Mouse (Mus musculus) forebrain, embryonic 10.5 days (tissue): Measurements from ENCODE around the gene Ms4a6c. TPM values are rescaled to one million over a fixed set of nuclear protein-coding genes. Genes with fewer than 3 reads are reported as not detected.
"Not testable (repeated sequence)": the region's sequence is repeated elsewhere in the genome, so short reads cannot be mapped to it uniquely, and the experiment has no call there.

Experiments
- DNase-seq: peaks from one replicate; pipeline ENCODE4 v3.0.0-alpha.2; 2017; ENCODE audit warnings: low spot score; ENCODE audit errors: extremely low spot score
- H3K27ac ChIP-seq: fragments of 300-500 bp; sonication (generic); 2 replicates; pipeline ENCODE4 v1.5.1; 2016; ENCODE audit warnings: mild to moderate bottlenecking
- H3K27me3 ChIP-seq: fragments of 300-500 bp; sonication (generic); 2 replicates; pipeline ENCODE4 v1.6.1; 2016; ENCODE audit warnings: mild to moderate bottlenecking; ENCODE audit not compliant: poor library complexity, severe bottlenecking
- H3K36me3 ChIP-seq: fragments of 300-500 bp; sonication (generic); replicated peaks from 2 replicates; pipeline ENCODE4 v1.6.1; 2016; ENCODE audit warnings: mild to moderate bottlenecking, moderate library complexity
- H3K4me1 ChIP-seq: fragments of 300-500 bp; sonication (generic); 2 replicates; pipeline ENCODE4 v1.6.1; 2016
- H3K4me3 ChIP-seq: fragments of 300-500 bp; sonication (generic); 2 replicates; pipeline ENCODE4 v1.5.1; 2016; ENCODE audit warnings: mild to moderate bottlenecking, moderate library complexity
- H3K9me3 ChIP-seq: fragments of 300-500 bp; sonication (generic); 2 replicates; pipeline ENCODE4 v1.6.1; 2016; ENCODE audit warnings: mild to moderate bottlenecking, moderate library complexity
- WGBS: fragments of 180-500 bp; shearing (Covaris S2); methylation state at CpG from one replicate; pipeline ENCODE4 v1.1.7; 2016; 5-methylcytosine and 5-hydroxymethylcytosine counted together
- polyA plus RNA-seq: library from polyadenylated mRNA; unstranded; fragments of >200 nt; fragmentation: Nextera tagmentation; extraction: Ambion mirVana; gene quantifications from 2 replicates; pipeline ENCODE4 v1.2.1, GENCODE M21; 2016

Gene Ms4a6c
- polyA plus RNA-seq, 1 experiment from 2014 or later: 1.5 TPM

DNA sequence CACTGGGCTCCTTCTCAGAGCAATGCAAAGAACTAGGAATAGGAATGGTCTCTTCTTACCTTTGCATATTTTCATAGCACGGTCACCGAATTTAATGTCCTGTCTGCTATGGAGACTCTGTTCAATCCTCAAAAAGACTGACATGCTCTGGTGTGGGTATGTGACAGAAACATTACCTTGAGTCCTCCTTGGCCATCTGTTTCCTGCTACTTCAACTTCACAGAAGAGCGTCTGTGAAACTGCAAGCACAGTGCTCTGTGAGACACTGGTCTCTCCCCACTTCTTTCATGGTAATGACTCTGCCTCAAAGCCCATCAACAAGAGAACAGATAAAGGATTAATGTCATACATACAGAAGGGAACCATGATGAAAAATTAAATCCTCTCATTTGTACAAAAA lies 15.2 kb downstream of the Ms4a6c start:
- WGBS: 86% methylated on average over 3 of the region's 3 CpGs
- no peak overlapping the region for H3K4me3 ChIP-seq
- DNase-seq: no peak

GRCm38 (mm10) chr19:11485266-11485665 lies 16.1 kb downstream of the Ms4a6c start:
- Histone ChIP-seq H3K27me3 (no peaks in the 10 kb centered on the region), H3K27ac (no peak overlapping the region), H3K36me3 (no peaks in the 10 kb centered on the region), H3K9me3 (no peaks in the 10 kb centered on the region), H3K4me3 (no peak overlapping the region), H3K4me1 (no peaks in the 10 kb centered on the region)
- 96% methylated on average over 3 of the region's 3 CpGs for WGBS
- DNase-seq: no peak

More for the DNA sequence above, 15.2 kb downstream of the Ms4a6c start:
- Histone ChIP-seq H3K36me3 (no peaks in the 10 kb centered on the region), H3K4me1 (no peaks in the 10 kb centered on the region), H3K27ac (no peak overlapping the region), H3K27me3 (no peaks in the 10 kb centered on the region), H3K9me3 (no peaks in the 10 kb centered on the region)

DNA sequence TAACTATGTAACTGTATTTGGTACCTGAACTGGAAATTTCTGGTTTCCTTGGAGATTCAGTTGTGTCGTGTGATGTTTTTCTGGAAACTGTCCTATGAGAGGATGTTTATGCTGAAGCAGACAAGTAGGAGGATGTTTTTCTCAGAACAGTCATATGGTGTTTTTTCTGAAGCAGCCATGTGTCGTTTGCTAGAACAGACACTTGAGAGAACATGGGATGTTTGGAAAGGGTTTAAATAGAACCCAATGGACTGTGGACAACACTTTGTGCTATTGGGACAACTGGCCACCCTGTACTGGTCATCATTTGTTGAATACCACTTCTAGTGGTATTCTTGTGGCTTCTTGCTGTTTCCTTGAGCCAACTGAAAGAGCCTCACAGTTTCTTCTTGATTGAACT lies 16.6 kb downstream of the Ms4a6c start, which contains the start of gene Gm8369:
Gm8369 (plus strand) TSS at position 193 of the 400 bp plus-strand sequence.
- no peaks in the 10 kb centered on the region for H3K4me1 ChIP-seq
- DNase-seq: no peak
- no peaks in the 10 kb centered on the region for H3K27me3 ChIP-seq
- no peaks in the 10 kb centered on the region for H3K36me3 ChIP-seq
- WGBS: 86% methylated on average over 2 of the region's 2 CpGs
- no peak within 1 kb of the TSS for H3K27ac ChIP-seq
- H3K4me3 ChIP-seq: no peak within 1 kb of the TSS
- no peaks in the 10 kb centered on the region for H3K9me3 ChIP-seq

GRCm38 (mm10) chr19:11486599-11486998 lies 17.4 kb downstream of the Ms4a6c start:
- DNase-seq: no peak
- H3K4me3 ChIP-seq: no peak overlapping the region
- 84% methylated on average over 1 of the region's 1 CpGs for WGBS
- no peaks in the 10 kb centered on the region for H3K9me3 ChIP-seq
- no peak overlapping the region for H3K27ac ChIP-seq
- H3K27me3 ChIP-seq: no peaks in the 10 kb centered on the region
- no peaks in the 10 kb centered on the region for H3K36me3 ChIP-seq
- no peaks in the 10 kb centered on the region for H3K4me1 ChIP-seq

DNA sequence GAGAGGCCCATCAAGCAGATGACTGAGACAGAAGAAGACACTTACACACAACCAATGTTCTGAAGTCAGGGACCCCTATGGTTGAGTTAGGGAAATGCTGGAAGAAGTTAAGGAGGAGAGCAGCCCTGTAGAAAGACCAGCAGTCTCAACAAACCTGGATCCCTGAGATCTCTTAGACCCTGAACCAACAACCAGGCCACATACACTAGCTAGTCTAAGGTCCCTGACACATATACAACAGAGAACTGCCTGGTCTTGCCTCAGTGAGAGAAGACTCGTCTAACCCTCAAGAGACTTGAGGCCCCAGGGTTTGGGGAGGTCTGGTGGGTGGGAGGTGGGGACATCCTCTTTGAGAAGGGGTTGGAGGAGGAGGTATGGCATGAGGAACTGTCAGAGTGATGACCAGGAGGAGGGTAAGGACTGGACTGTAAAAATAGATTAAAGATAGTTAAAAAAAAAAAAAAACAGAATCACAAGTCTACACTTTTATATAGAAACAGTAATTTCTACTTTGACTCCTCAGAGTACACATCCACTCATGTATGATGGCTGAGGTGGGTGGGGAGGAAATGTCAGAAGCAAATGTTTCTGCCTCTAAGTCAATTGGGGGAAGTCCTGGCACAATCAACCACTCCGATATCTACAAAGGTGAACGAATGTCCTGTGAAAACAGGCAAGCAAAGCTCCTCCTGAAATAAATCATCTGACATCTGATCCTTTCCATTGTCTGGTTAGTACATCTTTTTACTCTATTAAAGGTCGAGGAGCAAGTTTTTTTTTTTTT lies 22.4 kb downstream of the Ms4a6c start:
- WGBS: 77% methylated on average over 4 of the region's 4 CpGs
- Histone ChIP-seq H3K27me3 (no peaks in the 10 kb centered on the region), H3K36me3 (no peaks in the 10 kb centered on the region), H3K27ac (no peak overlapping the region), H3K4me1 (no peaks in the 10 kb centered on the region), H3K4me3 (no peak overlapping the region), H3K9me3 (no peaks in the 10 kb centered on the region)
- DNase-seq: no peak

DNA sequence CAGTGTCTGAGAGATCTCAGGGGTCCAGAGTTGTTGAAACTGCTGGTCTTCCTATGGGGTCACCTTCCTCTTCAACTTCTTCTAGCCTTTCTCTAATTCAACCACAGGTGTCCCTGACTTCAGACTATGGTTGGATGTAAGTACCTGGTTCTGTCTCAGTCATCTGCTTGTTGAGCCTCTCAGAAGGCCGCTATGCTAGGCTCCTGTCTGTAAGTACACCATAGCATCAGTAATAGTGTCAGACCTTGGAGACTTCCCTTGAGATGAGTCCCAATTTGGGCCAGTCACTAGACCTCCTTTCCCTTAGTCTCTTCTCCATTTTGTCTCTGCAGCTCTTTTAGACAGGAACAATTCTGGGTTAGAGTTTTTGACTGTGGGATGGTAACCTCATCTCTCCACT lies 23.5 kb downstream of the Ms4a6c start:
- Histone ChIP-seq H3K9me3 (no peaks in the 10 kb centered on the region), H3K36me3 (no peaks in the 10 kb centered on the region), H3K27ac (no peak overlapping the region), H3K4me3 (no peak overlapping the region), H3K27me3 (no peaks in the 10 kb centered on the region), H3K4me1 (no peaks in the 10 kb centered on the region)
- DNase-seq: no peak
- 84% methylated on average over 1 of the region's 1 CpGs for WGBS

DNA sequence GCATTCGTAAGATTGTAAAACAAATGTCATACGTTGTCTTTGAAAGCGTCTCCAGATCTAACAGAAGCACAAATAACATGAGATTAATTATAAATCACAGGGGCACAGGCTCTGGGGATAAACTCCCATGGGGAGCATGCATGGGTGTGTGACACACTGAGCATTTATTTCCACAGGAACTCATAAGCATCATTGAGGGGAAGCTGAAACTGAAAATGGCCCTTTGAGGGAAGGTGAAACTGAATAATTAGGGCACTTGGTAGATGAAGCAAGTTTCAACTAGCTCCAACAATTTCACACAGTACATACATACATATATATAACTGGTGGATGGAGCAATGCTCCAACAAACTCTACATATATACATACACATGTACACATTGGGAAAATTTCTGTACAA lies 25.4 kb downstream of the Ms4a6c start:
- H3K9me3 ChIP-seq: no peaks in the 10 kb centered on the region
- no peaks in the 10 kb centered on the region for H3K4me1 ChIP-seq
- H3K27ac ChIP-seq: no peak overlapping the region
- H3K36me3 ChIP-seq: no peaks in the 10 kb centered on the region
- no peak for DNase-seq
- no peaks in the 10 kb centered on the region for H3K27me3 ChIP-seq
- WGBS: 90% methylated on average over 3 of the region's 3 CpGs
- no peak overlapping the region for H3K4me3 ChIP-seq

- no peak for DNase-seq
- Histone ChIP-seq H3K4me1 (no peaks in the 10 kb centered on the region), H3K9me3 (no peaks in the 10 kb centered on the region), H3K36me3 (no peaks in the 10 kb centered on the region), H3K27ac (no peak overlapping the region), H3K27me3 (no peaks in the 10 kb centered on the region), H3K4me3 (no peak overlapping the region)
- WGBS: 91% methylated on average over 6 of the region's 6 CpGs
Observed at GRCm38 (mm10) chr19:11496361-11496760, 27.2 kb downstream of the Ms4a6c start.

DNA sequence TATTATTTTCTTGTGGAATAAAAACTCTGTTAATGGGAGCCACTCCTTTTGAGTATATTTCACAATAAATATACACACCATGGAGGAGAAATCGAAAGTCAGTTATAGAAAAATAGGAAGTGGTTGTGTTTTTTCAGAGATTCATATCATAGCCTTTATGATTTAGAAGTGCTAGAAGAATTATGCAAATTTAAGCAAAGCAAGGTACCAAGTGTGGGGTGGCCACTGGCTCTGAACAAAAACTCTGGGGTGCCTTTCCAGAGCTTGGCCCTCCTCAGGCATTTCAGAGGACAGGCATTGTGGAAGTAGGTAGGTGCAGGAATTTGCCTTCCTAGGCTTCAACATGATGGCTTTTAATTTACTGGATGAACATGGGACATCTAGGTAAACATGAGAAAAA lies 28.1 kb downstream of the Ms4a6c start:
- H3K27ac ChIP-seq, H3K4me3 ChIP-seq, H3K4me1 ChIP-seq, H3K36me3 ChIP-seq, H3K27me3 ChIP-seq, H3K9me3 ChIP-seq, DNase-seq: not testable (repeated sequence)
- WGBS: 89% methylated on average over 1 of the region's 1 CpGs

- 94% methylated on average over 1 of the region's 1 CpGs for WGBS
- no peaks in the 10 kb centered on the region for H3K4me1 ChIP-seq
- H3K4me3 ChIP-seq: no peak overlapping the region
- no peaks in the 10 kb centered on the region for H3K36me3 ChIP-seq
- H3K9me3 ChIP-seq: no peaks in the 10 kb centered on the region
- no peak overlapping the region for H3K27ac ChIP-seq
- no peak for DNase-seq
- no peaks in the 10 kb centered on the region for H3K27me3 ChIP-seq
Observed at GRCm38 (mm10) chr19:11500796-11501195, 31.6 kb downstream of the Ms4a6c start.

GRCm38 (mm10) chr19:11501326-11501725 lies 32.2 kb downstream of the Ms4a6c start:
- H3K4me1 ChIP-seq: no peaks in the 10 kb centered on the region
- no peak overlapping the region for H3K27ac ChIP-seq
- H3K27me3 ChIP-seq: no peaks in the 10 kb centered on the region
- H3K36me3 ChIP-seq: no peaks in the 10 kb centered on the region
- H3K4me3 ChIP-seq: no peak overlapping the region
- DNase-seq: no peak
- 90% methylated on average over 4 of the region's 4 CpGs for WGBS
- no peaks in the 10 kb centered on the region for H3K9me3 ChIP-seq

DNA sequence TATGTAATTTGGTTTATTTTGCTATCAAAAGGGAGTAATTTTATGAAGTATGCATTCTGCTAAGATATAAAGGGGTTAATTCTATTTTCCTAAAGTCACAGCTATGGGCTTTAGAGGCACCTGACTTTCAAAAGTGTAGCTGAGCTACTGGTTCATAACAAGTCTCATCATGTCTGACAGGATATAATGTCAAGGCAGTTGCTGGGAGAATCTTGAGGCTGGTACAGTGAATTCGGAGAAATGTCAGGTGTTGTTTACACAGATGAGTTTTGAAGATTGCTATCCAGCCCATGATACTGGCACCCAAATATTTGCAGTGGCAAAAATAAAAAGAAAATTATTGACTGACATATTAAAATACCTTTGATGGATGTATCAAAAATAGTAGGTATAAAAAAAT lies 35.7 kb downstream of the Ms4a6c start:
- WGBS: 93% methylated on average over 1 of the region's 1 CpGs
- Histone ChIP-seq H3K27me3 (no peaks in the 10 kb centered on the region), H3K27ac (no peak overlapping the region), H3K4me1 (no peaks in the 10 kb centered on the region), H3K4me3 (no peak overlapping the region), H3K36me3 (no peaks in the 10 kb centered on the region), H3K9me3 (no peaks in the 10 kb centered on the region)
- DNase-seq: no peak

- H3K27ac ChIP-seq: no peak overlapping the region
- no peak overlapping the region for H3K4me3 ChIP-seq
- no peaks in the 10 kb centered on the region for H3K36me3 ChIP-seq
- H3K27me3 ChIP-seq: no peaks in the 10 kb centered on the region
- H3K4me1 ChIP-seq: no peaks in the 10 kb centered on the region
- H3K9me3 ChIP-seq: no peaks in the 10 kb centered on the region
- DNase-seq: no peak
- WGBS: 74% methylated on average over 1 of the region's 1 CpGs
Observed at GRCm38 (mm10) chr19:11513458-11513857, 44.3 kb downstream of the Ms4a6c start.

DNA sequence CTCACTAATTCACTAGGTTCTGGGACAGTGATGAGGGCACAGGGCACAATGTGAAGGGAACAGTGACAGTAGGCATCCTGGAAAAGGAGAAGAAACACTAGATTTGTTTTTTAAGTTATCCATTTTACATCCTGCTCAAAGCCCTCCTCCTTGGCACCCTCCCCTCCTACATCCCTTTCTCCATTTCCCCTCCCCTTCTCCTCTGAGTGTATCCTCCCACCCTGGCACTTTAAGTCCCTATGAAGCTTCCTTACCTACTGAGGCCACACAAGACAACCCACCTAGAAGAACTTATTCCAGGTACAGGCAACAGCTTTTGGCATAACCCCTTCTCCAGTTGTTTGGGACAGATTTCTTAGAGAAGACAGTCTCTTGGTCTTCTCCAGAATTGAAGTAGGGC lies 47.1 kb downstream of the Ms4a6c start, which contains the start of gene Ms4a6b:
Ms4a6b (plus strand) TSS at position 267 of the 400 bp plus-strand sequence.
- H3K4me1 ChIP-seq: no peaks in the 10 kb centered on the region
- no peak for DNase-seq
- no peaks in the 10 kb centered on the region for H3K36me3 ChIP-seq
- no peaks in the 10 kb centered on the region for H3K27me3 ChIP-seq
- H3K9me3 ChIP-seq: no peaks in the 10 kb centered on the region
- H3K4me3 ChIP-seq: no peak within 1 kb of the TSS
- no peak within 1 kb of the TSS for H3K27ac ChIP-seq
